Mouse (Mus musculus): ENCODE measurements at regions not wholly inside any gene's neighbourhood (a gene's known extent, or its start where the extent isn't known, plus 50 kb on each side); places are given as distances from the start of the nearest gene placed in this dataset.

DNA sequence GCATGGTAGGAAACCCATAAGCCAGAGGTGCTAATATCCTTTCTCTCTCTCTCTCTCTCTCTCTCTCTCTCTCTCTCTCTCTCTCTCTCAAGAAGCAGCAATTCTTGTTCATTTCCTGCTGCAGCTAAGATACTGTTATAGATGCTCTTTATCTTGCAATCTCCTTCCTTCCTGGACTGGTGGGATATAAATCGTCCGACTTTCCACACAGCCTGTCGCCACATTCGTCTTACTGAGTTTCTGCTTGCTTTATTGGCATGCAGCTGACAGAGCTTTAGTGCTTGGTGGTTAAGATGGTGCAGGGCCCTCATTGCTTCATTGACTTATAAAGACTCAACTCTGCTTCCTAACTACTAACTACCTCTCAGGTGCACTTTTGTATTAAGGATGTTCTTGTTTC lies 165.6 kb downstream of the Kdr start:
- no peak overlapping the region for H3K4me3 ChIP-seq (ENCODE audit: insufficient read depth, low read length)
- TF ChIP-seq CTCF (IDR thresholded peaks at IDR 0.05; ENCODE audit: extremely low read depth, insufficient read depth, low read length): no peak
- TF ChIP-seq POLR2A (IDR thresholded peaks at IDR 0.05; ENCODE audit: extremely low read depth, insufficient read depth, low read length): no peak
- H3K27ac ChIP-seq (ENCODE audit: insufficient read depth, low read length): no peak overlapping the region
- H3K4me1 ChIP-seq (ENCODE audit: control insufficient read depth, insufficient read depth, low read length): no peaks in the 10 kb centered on the region

DNA sequence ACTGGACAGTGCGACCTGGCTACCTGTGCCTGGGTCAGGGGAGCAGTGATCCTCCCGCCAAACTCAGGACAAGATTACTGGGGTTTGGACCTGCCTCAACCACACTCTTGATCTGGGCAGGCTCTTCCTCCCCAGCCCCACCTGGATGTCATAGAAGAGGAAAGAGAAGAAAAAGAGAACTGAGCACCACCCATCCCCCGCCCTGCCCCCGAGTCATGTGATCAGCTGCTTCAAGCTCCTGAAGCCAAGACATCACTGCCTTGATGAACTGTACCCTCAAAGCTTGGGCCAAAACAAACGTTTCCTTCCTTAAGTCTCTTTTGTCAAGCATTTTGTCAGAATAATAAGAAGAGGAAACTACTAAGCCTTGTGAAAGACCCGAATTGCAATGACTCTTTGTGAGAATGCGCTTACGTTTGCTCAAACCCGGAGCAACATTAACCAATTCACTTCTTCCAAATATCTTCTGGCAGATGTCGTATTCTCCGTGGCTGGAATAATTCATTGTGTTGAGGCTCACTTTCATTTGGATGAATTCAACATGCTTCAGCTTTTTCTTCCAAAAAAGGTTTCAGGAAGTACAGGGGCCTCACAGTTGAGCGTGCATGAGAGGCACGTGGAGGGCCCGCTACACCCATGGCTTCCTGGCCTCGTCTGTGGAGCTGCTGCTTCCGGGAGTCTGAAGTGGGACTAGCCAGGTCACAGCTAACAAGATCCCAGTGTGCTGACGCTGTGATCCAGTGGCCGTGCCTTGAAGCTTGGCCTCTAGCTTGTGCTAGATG lies 169.5 kb downstream of the Kdr start:
- Histone ChIP-seq H3K27ac (ENCODE audit: insufficient read depth, low read length) (no peak overlapping the region), H3K4me3 (ENCODE audit: insufficient read depth, low read length) (no peak overlapping the region), H3K4me1 (ENCODE audit: control insufficient read depth, insufficient read depth, low read length) (no peaks in the 10 kb centered on the region)
- TF ChIP-seq POLR2A (IDR thresholded peaks at IDR 0.05; ENCODE audit: extremely low read depth, insufficient read depth, low read length) (no peak), CTCF (IDR thresholded peaks at IDR 0.05; ENCODE audit: extremely low read depth, insufficient read depth, low read length) (no peak)

GRCm38 (mm10) chr5:75805011-75805410 lies 173.2 kb downstream of the Kdr start:
- TF ChIP-seq CTCF (IDR thresholded peaks at IDR 0.05; ENCODE audit: extremely low read depth, insufficient read depth, low read length) (no peak), POLR2A (IDR thresholded peaks at IDR 0.05; ENCODE audit: extremely low read depth, insufficient read depth, low read length) (no peak)
- H3K4me1 ChIP-seq (ENCODE audit: control insufficient read depth, insufficient read depth, low read length): no peaks in the 10 kb centered on the region
- H3K27ac ChIP-seq (ENCODE audit: insufficient read depth, low read length): no peak overlapping the region
- H3K4me3 ChIP-seq (ENCODE audit: insufficient read depth, low read length): no peak overlapping the region

DNA sequence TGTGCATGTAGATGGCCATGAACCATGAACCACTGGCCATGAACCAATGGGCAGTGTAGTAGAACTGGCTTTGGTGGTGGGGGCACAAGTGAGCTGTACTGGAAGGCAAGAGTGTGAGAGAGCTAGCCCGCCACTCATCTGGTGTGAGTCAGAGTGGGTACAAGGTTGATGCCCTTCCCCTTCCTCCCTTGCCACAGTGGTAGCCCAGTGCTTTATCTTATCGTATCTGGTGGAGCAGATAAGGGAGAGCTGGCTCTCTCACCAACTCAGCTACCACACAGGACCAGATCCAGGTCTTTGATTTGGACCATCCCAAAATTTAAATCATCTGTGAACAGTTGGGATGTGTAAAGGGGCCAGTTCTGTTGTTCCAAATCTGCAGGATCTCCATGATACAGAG lies 173.9 kb downstream of the Kdr start:
- no peaks in the 10 kb centered on the region for H3K4me1 ChIP-seq (ENCODE audit: control insufficient read depth, insufficient read depth, low read length)
- H3K27ac ChIP-seq (ENCODE audit: insufficient read depth, low read length): no peak overlapping the region
- H3K4me3 ChIP-seq (ENCODE audit: insufficient read depth, low read length): no peak overlapping the region
- TF ChIP-seq CTCF (IDR thresholded peaks at IDR 0.05; ENCODE audit: extremely low read depth, insufficient read depth, low read length) (no peak), POLR2A (IDR thresholded peaks at IDR 0.05; ENCODE audit: extremely low read depth, insufficient read depth, low read length) (no peak)

- TF ChIP-seq POLR2A (IDR thresholded peaks at IDR 0.05; ENCODE audit: extremely low read depth, insufficient read depth, low read length) (no peak), CTCF (IDR thresholded peaks at IDR 0.05; ENCODE audit: extremely low read depth, insufficient read depth, low read length) (no peak)
- no peak overlapping the region for H3K27ac ChIP-seq (ENCODE audit: insufficient read depth, low read length)
- H3K4me1 ChIP-seq (ENCODE audit: control insufficient read depth, insufficient read depth, low read length): no peaks in the 10 kb centered on the region
- H3K4me3 ChIP-seq (ENCODE audit: insufficient read depth, low read length): no peak overlapping the region
Measured at GRCm38 (mm10) chr5:75803012-75803411, 175.2 kb downstream of the Kdr start.

DNA sequence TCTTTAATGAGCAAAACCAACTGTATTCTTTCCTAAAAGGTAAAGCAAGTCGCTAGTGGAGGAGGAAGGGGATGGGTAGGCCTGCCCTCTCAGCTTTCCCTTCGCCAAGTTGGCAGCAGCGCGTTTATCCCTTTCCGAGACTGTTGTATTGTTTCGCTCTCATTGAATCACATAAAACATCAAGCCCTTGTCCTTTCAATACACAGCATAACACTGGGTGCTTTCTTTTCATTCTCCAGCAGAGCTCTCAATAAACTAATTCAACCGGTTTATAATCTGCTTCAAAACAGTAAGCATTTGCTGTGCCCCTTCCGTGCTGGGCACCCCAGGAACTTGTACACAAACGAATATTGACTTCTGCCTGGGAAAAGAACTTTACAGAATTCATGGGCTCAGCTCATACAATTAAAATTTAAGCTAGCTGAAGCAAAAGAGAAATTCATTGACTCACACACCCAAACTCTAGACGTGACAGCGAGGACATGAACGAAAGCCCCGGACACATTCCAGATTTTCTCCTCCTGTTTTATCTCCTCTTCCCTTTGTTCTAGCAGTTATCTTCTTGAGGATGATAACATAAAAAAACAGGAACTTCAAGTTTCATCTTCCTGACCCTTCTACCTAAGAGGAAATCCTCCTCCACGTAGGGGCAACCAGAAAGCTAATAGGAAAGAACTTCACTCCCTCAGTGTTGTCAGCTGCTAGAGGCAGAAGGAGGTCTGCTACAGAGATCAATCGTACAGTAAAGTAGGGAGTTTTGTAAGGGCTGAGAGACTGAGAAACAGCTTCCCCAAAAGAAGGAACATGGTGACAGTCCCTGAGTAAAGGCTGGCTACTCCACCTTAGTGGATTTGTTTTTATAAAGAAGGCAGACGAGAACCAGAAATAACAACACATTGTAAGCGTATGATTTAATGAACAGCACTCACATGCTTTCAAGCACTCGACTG lies 177.9 kb downstream of the Kdr start:
- Histone ChIP-seq H3K4me1 (ENCODE audit: control insufficient read depth, insufficient read depth, low read length) (no peaks in the 10 kb centered on the region), H3K4me3 (ENCODE audit: insufficient read depth, low read length) (no peak overlapping the region), H3K27ac (ENCODE audit: insufficient read depth, low read length) (no peak overlapping the region)
- TF ChIP-seq CTCF (IDR thresholded peaks at IDR 0.05; ENCODE audit: extremely low read depth, insufficient read depth, low read length) (no peak), POLR2A (IDR thresholded peaks at IDR 0.05; ENCODE audit: extremely low read depth, insufficient read depth, low read length) (no peak)

DNA sequence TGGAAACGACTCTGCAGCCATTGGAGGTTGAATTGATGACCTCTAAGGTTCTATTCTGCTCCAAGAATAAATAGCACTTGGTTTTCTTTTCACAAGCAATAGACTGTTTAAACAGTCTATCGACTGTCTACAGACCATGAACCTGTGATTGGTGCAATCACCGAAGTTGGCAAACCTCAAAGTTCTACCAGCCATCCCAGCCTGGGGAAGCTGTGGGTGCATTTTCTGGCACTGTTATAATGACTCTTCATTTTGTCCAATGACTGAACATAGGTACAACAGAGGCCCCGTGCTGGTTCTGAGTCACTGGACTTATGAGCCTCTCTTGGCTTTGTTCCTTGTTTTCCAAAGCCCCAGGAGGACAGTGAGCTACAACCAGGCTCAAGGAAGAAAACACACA lies 178.6 kb downstream of the Kdr start:
- Histone ChIP-seq H3K4me1 (ENCODE audit: control insufficient read depth, insufficient read depth, low read length) (no peaks in the 10 kb centered on the region), H3K4me3 (ENCODE audit: insufficient read depth, low read length) (no peak overlapping the region), H3K27ac (ENCODE audit: insufficient read depth, low read length) (no peak overlapping the region)
- no peak for TF ChIP-seq POLR2A (IDR thresholded peaks at IDR 0.05; ENCODE audit: extremely low read depth, insufficient read depth, low read length)
- no peak for TF ChIP-seq CTCF (IDR thresholded peaks at IDR 0.05; ENCODE audit: extremely low read depth, insufficient read depth, low read length)

- no peak overlapping the region for H3K4me3 ChIP-seq (ENCODE audit: insufficient read depth, low read length)
- H3K27ac ChIP-seq (ENCODE audit: insufficient read depth, low read length): no peak overlapping the region
- no peaks in the 10 kb centered on the region for H3K4me1 ChIP-seq (ENCODE audit: control insufficient read depth, insufficient read depth, low read length)
- TF ChIP-seq CTCF (IDR thresholded peaks at IDR 0.05; ENCODE audit: extremely low read depth, insufficient read depth, low read length): no peak
Measured at GRCm38 (mm10) chr5:75793184-75793583, 185.1 kb downstream of the Kdr start.

DNA sequence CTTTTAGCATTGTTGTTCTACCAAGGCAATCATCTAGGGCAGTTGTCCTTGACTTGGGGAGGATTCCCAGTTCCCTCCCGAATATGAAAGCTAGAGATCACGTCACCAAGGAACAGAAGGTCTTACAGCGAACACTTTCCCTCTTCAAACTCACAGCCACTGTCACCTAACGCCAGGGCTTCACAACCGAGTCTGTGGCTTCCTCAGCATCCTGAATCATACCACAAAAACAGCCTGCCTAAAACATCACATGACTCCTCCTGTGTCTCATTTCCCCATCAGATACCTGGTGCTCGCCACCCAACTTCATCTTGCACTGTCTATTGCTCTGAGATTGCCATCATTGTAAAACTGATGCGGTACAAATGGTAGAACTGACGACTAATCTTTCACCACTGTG lies 186.5 kb downstream of the Kdr start:
- Histone ChIP-seq H3K27ac (ENCODE audit: insufficient read depth, low read length) (no peak overlapping the region), H3K4me3 (ENCODE audit: insufficient read depth, low read length) (no peak overlapping the region), H3K4me1 (ENCODE audit: control insufficient read depth, insufficient read depth, low read length) (no peaks in the 10 kb centered on the region)
- TF ChIP-seq CTCF (IDR thresholded peaks at IDR 0.05; ENCODE audit: extremely low read depth, insufficient read depth, low read length) (no peak), POLR2A (IDR thresholded peaks at IDR 0.05; ENCODE audit: extremely low read depth, insufficient read depth, low read length) (no peak)

- Histone ChIP-seq H3K27ac (ENCODE audit: insufficient read depth, low read length) (no peak overlapping the region), H3K4me3 (ENCODE audit: insufficient read depth, low read length) (no peak overlapping the region)
Measured at GRCm38 (mm10) chr5:75788087-75788486, 190.2 kb downstream of the Kdr start.

More at GRCm38 (mm10) chr5:75788087-75788486, 190.2 kb downstream of the Kdr start:
- H3K4me1 ChIP-seq (ENCODE audit: control insufficient read depth, insufficient read depth, low read length): no peaks in the 10 kb centered on the region
- TF ChIP-seq CTCF (IDR thresholded peaks at IDR 0.05; ENCODE audit: extremely low read depth, insufficient read depth, low read length) (no peak), POLR2A (IDR thresholded peaks at IDR 0.05; ENCODE audit: extremely low read depth, insufficient read depth, low read length) (no peak)

Data from cortical plate, adult 2 months (tissue).